Comparison of ENCODE assay signal across 29 mouse cellular contexts in the genomic region with DNA sequence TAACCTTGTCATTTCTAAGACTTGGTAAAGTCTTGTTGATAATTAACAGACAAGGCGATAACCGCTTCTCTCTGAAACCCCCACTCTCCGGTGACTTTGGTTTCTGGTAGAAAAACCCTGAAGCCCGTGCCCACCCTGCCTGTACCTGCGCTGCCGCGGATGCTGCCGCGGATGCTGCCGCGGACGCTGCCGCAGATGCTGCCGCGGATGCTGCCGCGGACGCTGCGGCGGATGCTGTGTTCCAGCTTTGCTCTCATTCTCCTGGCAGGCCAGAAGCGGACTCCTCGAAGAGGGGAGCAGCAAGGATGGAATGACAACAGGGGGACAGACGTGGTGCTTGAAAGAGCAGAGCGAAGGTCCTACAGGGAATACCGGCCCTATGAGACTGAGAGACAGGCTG. TPM values are rescaled to one million over a fixed set of nuclear protein-coding genes. Genes with fewer than 3 reads are reported as not detected.
DNase-seq lines count a peak whose midpoint lies in the region; ATAC-seq lines count a peak whose summit lies in the region.
"Had no signal": no experiment of that assay in that cellular context is flagged by ENCODE, and none has a peak within 500 bp of the region (broad histone marks: within the 10 kb centered on the region; RNA-seq: fewer than 3 reads in every experiment).

No protein-coding gene starts in this region.

- H3K9me3 ChIP-seq in intestine, embryonic 14.5 days (ENCODE audit: control insufficient read depth, low read length) = peaks cover 65% of the 10 kb centered on the region
- H3K9me3 ChIP-seq in intestine, embryonic 15.5 days = peaks cover 16% of the 10 kb centered on the region
- peaks cover 38% of the 10 kb centered on the region for H3K9me3 ChIP-seq in midbrain, embryonic 10.5 days (replicated peaks)
- peaks cover 55% of the 10 kb centered on the region for H3K9me3 ChIP-seq in midbrain, embryonic 13.5 days

- H3K27me3 ChIP-seq in intestine, embryonic 14.5 days (replicated peaks; ENCODE audit: control insufficient read depth, insufficient read depth, low read length) = no peaks in the 10 kb centered on the region
- H3K27me3 ChIP-seq in intestine, embryonic 15.5 days (replicated peaks) = no peaks in the 10 kb centered on the region
- H3K27me3 ChIP-seq in midbrain, embryonic 10.5 days (ENCODE audit: low read depth, poor library complexity, severe bottlenecking) = 0 out of 2 replicates have a peak, but pooled peaks cover 3% of the 10 kb centered on the region
- no peaks in the 10 kb centered on the region for H3K27me3 ChIP-seq in midbrain, embryonic 13.5 days
- H3K27me3 ChIP-seq: CH12.LX; forebrain, embryonic 13.5 days; heart, embryonic 12.5 days; liver, embryonic 12.5 days; midbrain, embryonic 12.5 days; neural tube, embryonic 15.5 days had no signal

- H3K4me1 ChIP-seq in intestine, embryonic 14.5 days (replicated peaks; ENCODE audit: control insufficient read depth, insufficient read depth, low read length) = no peaks in the 10 kb centered on the region
- no peaks in the 10 kb centered on the region for H3K4me1 ChIP-seq in intestine, embryonic 15.5 days (replicated peaks)
- H3K4me1 ChIP-seq in midbrain, embryonic 10.5 days = no peaks in the 10 kb centered on the region
- H3K4me1 ChIP-seq in midbrain, embryonic 13.5 days (replicated peaks) = no peaks in the 10 kb centered on the region
- H3K4me1 ChIP-seq: forebrain, embryonic 13.5 days; heart, embryonic 12.5 days; hindbrain, embryonic 10.5 days; liver, embryonic 12.5 days; midbrain, embryonic 12.5 days; neural tube, embryonic 15.5 days had no signal

- no peak for ATAC-seq in intestine, embryonic 14.5 days (replicated peaks; ENCODE audit: low FRiP score, low TSS enrichment, low read depth)
- ATAC-seq in intestine, embryonic 15.5 days = no peak
- no peak for ATAC-seq in midbrain, embryonic 13.5 days
- ATAC-seq: forebrain, embryonic 13.5 days; hindbrain, embryonic 16.5 days; intestine, postnatal 0 days; liver, embryonic 12.5 days had no signal

- H3K4me3 ChIP-seq in intestine, embryonic 14.5 days (ENCODE audit: low read depth, low read length) = no peak overlapping the region
- H3K4me3 ChIP-seq in intestine, embryonic 15.5 days (replicated peaks) = no peak overlapping the region
- 0 out of 2 replicates have a peak overlapping the region, but pooled peaks have one; percentile 9 for H3K4me3 ChIP-seq in midbrain, embryonic 10.5 days
- H3K4me3 ChIP-seq in midbrain, embryonic 13.5 days (replicated peaks) = no peak overlapping the region
- H3K4me3 ChIP-seq: forebrain, embryonic 13.5 days; heart, embryonic 12.5 days; hindbrain, embryonic 10.5 days; liver, embryonic 12.5 days; midbrain, embryonic 12.5 days; neural tube, embryonic 15.5 days had no signal

- H3K9ac ChIP-seq in intestine, embryonic 14.5 days (ENCODE audit: low read length) = no peak overlapping the region
- H3K9ac ChIP-seq in intestine, embryonic 15.5 days = no peak overlapping the region
- no peak overlapping the region for H3K9ac ChIP-seq in midbrain, embryonic 13.5 days (replicated peaks)
- H3K9ac ChIP-seq: forebrain, embryonic 13.5 days; heart, embryonic 12.5 days; liver, embryonic 12.5 days; midbrain, embryonic 12.5 days; neural tube, embryonic 15.5 days had no signal

- H3K36me3 ChIP-seq in intestine, embryonic 14.5 days (ENCODE audit: control insufficient read depth, insufficient read depth, low read length) = peaks cover 29% of the 10 kb centered on the region
- peaks cover 24% of the 10 kb centered on the region for H3K36me3 ChIP-seq in intestine, embryonic 15.5 days
- peaks cover 74% of the 10 kb centered on the region for H3K36me3 ChIP-seq in midbrain, embryonic 10.5 days
- peaks cover 74% of the 10 kb centered on the region for H3K36me3 ChIP-seq in midbrain, embryonic 13.5 days

- DNase-seq in cerebellum, postnatal 10 days = peak; percentile 31 to 61
- no peak for DNase-seq in cerebellum, adult 9-10 months
- DNase-seq in intestine, embryonic 14.5 days (ENCODE audit: low spot score) = peak; percentile 63
- no peak for DNase-seq in midbrain, embryonic 10.5 days (ENCODE audit: low spot score)
- peak; percentile 26 for DNase-seq in yolk sac, embryonic 10.5 days (ENCODE audit: low spot score)
- DNase-seq: adrenal gland, adult 8-10 months; cerebellum, adult 2 months; cerebellum, postnatal 36 days; gastrocnemius, postnatal 25 days; heart, adult 18-20 months; kidney, adult 9 months; kidney, postnatal 25 days; layer of hippocampus, postnatal 36 days; left cerebral cortex, postnatal 4 days; lung, adult 18-20 months; retina, postnatal 1 day; right cerebral cortex, postnatal 25 days; spleen, adult 18-20 months had no signal

- H3K4me2 ChIP-seq in intestine, embryonic 14.5 days (ENCODE audit: low read length) = no peak overlapping the region
- H3K4me2 ChIP-seq in intestine, embryonic 15.5 days (replicated peaks) = no peak overlapping the region
- no peak overlapping the region for H3K4me2 ChIP-seq in midbrain, embryonic 13.5 days (replicated peaks)
- H3K4me2 ChIP-seq: forebrain, embryonic 13.5 days; heart, embryonic 12.5 days; liver, embryonic 12.5 days; midbrain, embryonic 12.5 days; neural tube, embryonic 15.5 days had no signal

- H3K27ac ChIP-seq in intestine, embryonic 14.5 days (ENCODE audit: low read depth) = no peak overlapping the region
- no peak overlapping the region for H3K27ac ChIP-seq in intestine, embryonic 15.5 days
- H3K27ac ChIP-seq in midbrain, embryonic 10.5 days (replicated peaks) = no peak overlapping the region
- H3K27ac ChIP-seq in midbrain, embryonic 13.5 days = no peak overlapping the region
- H3K27ac ChIP-seq: forebrain, embryonic 13.5 days; hindbrain, embryonic 10.5 days; liver, embryonic 12.5 days; midbrain, embryonic 12.5 days; neural tube, embryonic 15.5 days had no signal

- 98% methylated on average over 25 of the region's 25 CpGs for WGBS in intestine, embryonic 14.5 days
- 97% methylated on average over 25 of the region's 25 CpGs for WGBS in intestine, embryonic 15.5 days
- 96% methylated on average over 25 of the region's 25 CpGs for WGBS in midbrain, embryonic 10.5 days
- 98% methylated on average over 25 of the region's 25 CpGs for WGBS in midbrain, embryonic 13.5 days

RNA-seq across cellular contexts. Expression of a gene that starts 8.1 kb away (rescaled TPM):
- polyA plus RNA-seq in intestine, embryonic 14.5 days (2014; fragmentation: Nextera tagmentation; extraction: Ambion mirVana) = 20.1 and 20.9 TPM in 2 replicates
- polyA plus RNA-seq in intestine, embryonic 15.5 days (2015; fragmentation: Nextera tagmentation; extraction: Ambion mirVana) = 16.8 and 17.4 TPM in 2 replicates
- polyA plus RNA-seq in midbrain, embryonic 10.5 days (2016; fragmentation: Nextera tagmentation; extraction: Ambion mirVana) = 19.0 and 21.7 TPM in 2 replicates
- 19.7 and 25.1 TPM in 2 replicates for polyA plus RNA-seq in midbrain, embryonic 13.5 days (2015; fragmentation: Nextera tagmentation; extraction: Ambion mirVana)

RNA-seq across cellular contexts. Expression of a gene that starts 16.7 kb away (rescaled TPM):
- polyA plus RNA-seq in intestine, embryonic 14.5 days (2014; fragmentation: Nextera tagmentation; extraction: Ambion mirVana) = 22.4 and 23.7 TPM in 2 replicates
- 18.8 and 21.6 TPM in 2 replicates for polyA plus RNA-seq in intestine, embryonic 15.5 days (2015; fragmentation: Nextera tagmentation; extraction: Ambion mirVana)
- 18.9 and 21.0 TPM in 2 replicates for polyA plus RNA-seq in midbrain, embryonic 10.5 days (2016; fragmentation: Nextera tagmentation; extraction: Ambion mirVana)
- polyA plus RNA-seq in midbrain, embryonic 13.5 days (2015; fragmentation: Nextera tagmentation; extraction: Ambion mirVana) = 7.8 and 8.0 TPM in 2 replicates

RNA-seq across cellular contexts. Expression of a gene that starts 40.6 kb away (rescaled TPM):
- 3.3 and 4.8 TPM in 2 replicates for polyA plus RNA-seq in intestine, embryonic 14.5 days (2014; fragmentation: Nextera tagmentation; extraction: Ambion mirVana)
- 4.6 and 6.7 TPM in 2 replicates for polyA plus RNA-seq in intestine, embryonic 15.5 days (2015; fragmentation: Nextera tagmentation; extraction: Ambion mirVana)
- polyA plus RNA-seq in midbrain, embryonic 10.5 days (2016; fragmentation: Nextera tagmentation; extraction: Ambion mirVana) = 3.4 and 3.7 TPM in 2 replicates
- polyA plus RNA-seq in midbrain, embryonic 13.5 days (2015; fragmentation: Nextera tagmentation; extraction: Ambion mirVana) = 1.4 and 2.2 TPM in 2 replicates

Comparison
In these comparisons a context has a peak if more than half of its experiments do, and no peak if none do; other contexts are left out.
1. DNase-seq: peak in cerebellum, postnatal 10 days (2 of 2), intestine, embryonic 14.5 days (single experiment) and yolk sac, embryonic 10.5 days (single experiment); none in cerebellum, adult 9-10 months (single experiment) and midbrain, embryonic 10.5 days (single experiment).